In the genomic region with DNA sequence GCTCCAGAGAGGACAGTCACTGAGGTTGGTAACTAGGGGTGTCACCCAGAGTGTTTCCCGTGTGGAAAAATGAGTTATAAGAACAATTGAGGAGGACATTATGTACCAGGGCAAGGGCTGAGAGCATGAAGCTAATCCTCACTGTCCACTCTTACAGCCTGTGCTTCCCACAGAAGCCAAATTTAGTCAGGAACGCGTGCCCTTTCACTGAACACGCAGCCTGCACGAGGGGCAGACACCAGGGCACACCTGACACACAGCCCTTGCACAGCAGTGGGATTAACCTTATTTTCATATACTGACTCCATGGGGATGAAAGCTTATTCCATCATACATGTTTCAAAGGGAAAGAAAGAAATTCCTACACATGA, we compare ENCODE assay signal across 12 mouse cellular contexts. TPM values are rescaled to one million over a fixed set of nuclear protein-coding genes. Genes with fewer than 3 reads are reported as not detected.
A peak's percentile ranks its signal among the peaks of the same experiment; 100 is the strongest.
DNase-seq lines count a peak whose midpoint lies in the region; ATAC-seq and TF ChIP-seq lines count a peak whose summit lies in the region.
"Had no signal": no experiment of that assay in that cellular context is flagged by ENCODE, and none has a peak within 500 bp of the region (broad histone marks: within the 10 kb centered on the region; RNA-seq: fewer than 3 reads in every experiment).

No protein-coding gene starts in this region.

- 27% methylated on average over 5 of the region's 5 CpGs for WGBS in kidney, adult 2 months
- 78% methylated on average over 5 of the region's 5 CpGs for WGBS in neural tube, embryonic 15.5 days
- WGBS in heart, embryonic 10.5 days, result 44% methylated on average over 5 of the region's 5 CpGs

- H3K27me3 ChIP-seq in kidney, adult 2 months (replicated peaks; ENCODE audit: control insufficient read depth, insufficient read depth, low read length), result no peaks in the 10 kb centered on the region
- no peaks in the 10 kb centered on the region for H3K27me3 ChIP-seq in neural tube, embryonic 15.5 days (replicated peaks)
- no peaks in the 10 kb centered on the region for H3K27me3 ChIP-seq in heart, embryonic 10.5 days (ENCODE audit: insufficient read depth, poor library complexity, severe bottlenecking)
- H3K27me3 ChIP-seq: forebrain, embryonic 15.5 days; liver, embryonic 15.5 days had no signal

- ATAC-seq in neural tube, embryonic 15.5 days (ENCODE audit: low FRiP score), result no peak
- ATAC-seq: forebrain, embryonic 15.5 days had no signal

- H3K27ac ChIP-seq in kidney, adult 2 months (ENCODE audit: insufficient read depth, low read depth, low read length), result peak overlapping the region; percentile 40
- H3K27ac ChIP-seq in neural tube, embryonic 15.5 days (replicated peaks), result no peak overlapping the region
- peak overlapping the region; percentile 47 for H3K27ac ChIP-seq in heart, embryonic 10.5 days
- H3K27ac ChIP-seq: forebrain, embryonic 15.5 days; liver, embryonic 15.5 days; midbrain, embryonic 10.5 days had no signal

- no peaks in the 10 kb centered on the region; the same call in 1 of the 2 replicates for H3K36me3 ChIP-seq in kidney, adult 2 months (ENCODE audit: control insufficient read depth, insufficient read depth, low read length)
- peaks cover 6% of the 10 kb centered on the region for H3K36me3 ChIP-seq in neural tube, embryonic 15.5 days
- 0 out of 2 replicates have a peak, but pooled peaks cover 8% of the 10 kb centered on the region for H3K36me3 ChIP-seq in heart, embryonic 10.5 days
- H3K36me3 ChIP-seq: liver, embryonic 15.5 days; midbrain, embryonic 10.5 days had no signal

- no peak overlapping the region for H3K4me2 ChIP-seq in neural tube, embryonic 15.5 days
- H3K4me2 ChIP-seq: forebrain, embryonic 15.5 days; liver, embryonic 15.5 days had no signal

- intact Hi-C loops in left cerebral cortex, postnatal 4 days (cut with DNase I), result no loop called here

- H3K4me3 ChIP-seq in kidney, adult 2 months (ENCODE audit: insufficient read depth, low read depth, low read length), result no peak overlapping the region
- H3K4me3 ChIP-seq in neural tube, embryonic 15.5 days (replicated peaks), result no peak overlapping the region
- H3K4me3 ChIP-seq in heart, embryonic 10.5 days, result peak overlapping the region; percentile 3; the same call in 1 of the 2 replicates
- H3K4me3 ChIP-seq: forebrain, embryonic 15.5 days; liver, embryonic 15.5 days; midbrain, embryonic 10.5 days had no signal

- TF ChIP-seq CTCF in kidney, adult 2 months (conservative IDR thresholded peaks at IDR 0.05; ENCODE audit: insufficient read depth, insufficient read length, low read depth, low read length), result no peak

- no peak for TF ChIP-seq POLR2A in kidney, adult 2 months (IDR thresholded peaks at IDR 0.05; ENCODE audit: low read depth, low read length)

- no peak for DNase-seq in kidney, adult 2 months
- no peak for DNase-seq in kidney, postnatal 36 days
- DNase-seq in neural tube, embryonic 10.5 days (ENCODE audit: extremely low spot score, low spot score), result peak; percentile 19
- no peak for DNase-seq in heart, embryonic 10.5 days (ENCODE audit: low spot score)
- DNase-seq in skeletal muscle tissue, adult 2 months (ENCODE audit: low read depth, low spot score), result peak; percentile 84
- no peak for DNase-seq in left cerebral cortex, postnatal 4 days
- DNase-seq: layer of hippocampus, adult 9-11 months; thymus, adult 18-20 months had no signal

- H3K4me1 ChIP-seq in kidney, adult 2 months (ENCODE audit: control insufficient read depth, insufficient read depth, low read length), result peaks cover 36% of the 10 kb centered on the region
- peaks cover 4% of the 10 kb centered on the region; the same call in 1 of the 2 replicates for H3K4me1 ChIP-seq in neural tube, embryonic 15.5 days
- peaks cover 12% of the 10 kb centered on the region for H3K4me1 ChIP-seq in heart, embryonic 10.5 days
- H3K4me1 ChIP-seq: forebrain, embryonic 15.5 days had no signal

- H3K9ac ChIP-seq in neural tube, embryonic 15.5 days (replicated peaks), result no peak overlapping the region
- H3K9ac ChIP-seq: forebrain, embryonic 15.5 days; liver, embryonic 15.5 days had no signal

- no peaks in the 10 kb centered on the region for H3K9me3 ChIP-seq in neural tube, embryonic 15.5 days (replicated peaks)
- no peaks in the 10 kb centered on the region for H3K9me3 ChIP-seq in heart, embryonic 10.5 days
- H3K9me3 ChIP-seq: forebrain, embryonic 15.5 days; liver, embryonic 15.5 days; midbrain, embryonic 10.5 days had no signal

RNA-seq across cellular contexts. Expression of gene Slc25a12, which starts 13.5 kb away (rescaled TPM):
- 72.9 and 82.5 TPM in 2 replicates for polyA plus RNA-seq in kidney, adult 2 months (2012; rRNA removed)
- polyA plus RNA-seq in neural tube, embryonic 15.5 days (2015; fragmentation: Nextera tagmentation; extraction: Ambion mirVana), result 109 and 119 TPM in 2 replicates
- 47.0 and 86.1 TPM in 2 replicates for polyA plus RNA-seq in heart, embryonic 10.5 days (2016; fragmentation: Nextera tagmentation; extraction: Ambion mirVana)
- 100 to 1,000 TPM; 117 to 121 TPM for total RNA-seq in left cerebral cortex, postnatal 4 days (2021)

RNA-seq across cellular contexts. Expression of gene Hat1, which starts 34.7 kb away (rescaled TPM):
- 4.7 and 7.7 TPM in 2 replicates for polyA plus RNA-seq in kidney, adult 2 months (2012; rRNA removed)
- polyA plus RNA-seq in neural tube, embryonic 15.5 days (2015; fragmentation: Nextera tagmentation; extraction: Ambion mirVana), result 45.9 and 68.2 TPM in 2 replicates
- 161 and 182 TPM in 2 replicates for polyA plus RNA-seq in heart, embryonic 10.5 days (2016; fragmentation: Nextera tagmentation; extraction: Ambion mirVana)
- total RNA-seq in left cerebral cortex, postnatal 4 days (2021), result 10 to 100 TPM; 19.2 to 23.1 TPM

Comparison
In these comparisons a context has a peak if more than half of its experiments do, and no peak if none do; other contexts are left out.
1. DNase-seq: peak in neural tube, embryonic 10.5 days (single experiment) and skeletal muscle tissue, adult 2 months (single experiment); none in kidney, adult 2 months (single experiment), kidney, postnatal 36 days (0 of 2), heart, embryonic 10.5 days (single experiment) and left cerebral cortex, postnatal 4 days (single experiment).